Mouse (Mus musculus) midbrain, embryonic 15.5 days (tissue): Measurements from ENCODE around the gene Stk38. TPM values are rescaled to one million over a fixed set of nuclear protein-coding genes. Genes with fewer than 3 reads are reported as not detected.
"Not testable (repeated sequence)": the region's sequence is repeated elsewhere in the genome, so short reads cannot be mapped to it uniquely, and the experiment has no call there.

Experiments used
- ATAC-seq: fragments of 200-750 bp; cut with Nextera tagmentation; replicated peaks from 2 replicates; pipeline ENCODE4 v1.8.0; 2017; ENCODE audit warnings: moderate TSS enrichment
- H3K27ac ChIP-seq: fragments of 300-500 bp; sonication (generic); 2 replicates; pipeline ENCODE4 v1.5.1; 2015; ENCODE audit warnings: mild to moderate bottlenecking, inconsistent platforms
- H3K27me3 ChIP-seq: fragments of 300-500 bp; sonication (generic); replicated peaks from 2 replicates; pipeline ENCODE4 v1.6.1; 2015; ENCODE audit warnings: inconsistent platforms
- H3K36me3 ChIP-seq: fragments of 300-500 bp; sonication (generic); replicated peaks from 2 replicates; pipeline ENCODE4 v1.6.1; 2015; ENCODE audit warnings: inconsistent platforms
- H3K4me1 ChIP-seq: fragments of 300-500 bp; sonication (generic); 2 replicates; pipeline ENCODE4 v1.6.1; 2015; ENCODE audit warnings: inconsistent platforms
- H3K4me2 ChIP-seq: fragments of 300-500 bp; sonication (generic); 2 replicates; pipeline ENCODE4 v1.6.1; 2015; ENCODE audit warnings: inconsistent platforms, mild to moderate bottlenecking, moderate library complexity
- H3K4me3 ChIP-seq: fragments of 300-500 bp; sonication (generic); 2 replicates; pipeline ENCODE4 v1.5.1; 2015; ENCODE audit warnings: mild to moderate bottlenecking, inconsistent platforms
- H3K9ac ChIP-seq: fragments of 300-500 bp; sonication (generic); 2 replicates; pipeline ENCODE4 v1.6.1; 2015; ENCODE audit warnings: mild to moderate bottlenecking, inconsistent platforms
- H3K9me3 ChIP-seq: fragments of 300-500 bp; sonication (generic); 2 replicates; pipeline ENCODE4 v1.6.1; 2016; ENCODE audit warnings: inconsistent platforms
- WGBS: fragments of 180-500 bp; shearing (Covaris S2); methylation state at CpG from one replicate; pipeline ENCODE4 v1.1.7; 2015; ENCODE audit warnings: mixed read lengths; 5-methylcytosine and 5-hydroxymethylcytosine counted together
- polyA plus RNA-seq: library from polyadenylated mRNA; unstranded; fragments of >200 nt; fragmentation: Nextera tagmentation; extraction: Ambion mirVana; gene quantifications from 2 replicates; pipeline ENCODE4 v1.2.1, GENCODE M21; 2015

Stk38 gene
- polyA plus RNA-seq, 1 experiment from 2014 or later = 105 TPM

GRCm38 (mm10) chr17:29047697-29048514, 40.1 kb upstream of the Stk38 start:
- Histone ChIP-seq H3K36me3 (peaks cover 27% of the 10 kb centered on the region), H3K4me1 (0 out of 2 replicates have a peak, but pooled peaks cover 11% of the 10 kb centered on the region), H3K9me3 (no peaks in the 10 kb centered on the region), H3K27ac (no peak overlapping the region), H3K4me2 (no peak overlapping the region), H3K9ac (no peak overlapping the region), H3K4me3 (no peak overlapping the region), H3K27me3 (no peaks in the 10 kb centered on the region)
- WGBS = 60% methylated on average over 3 of the region's 3 CpGs
- ATAC-seq = no peak

- no peak overlapping the region for H3K4me2 ChIP-seq
- WGBS = 86% methylated on average over 3 of the region's 3 CpGs
- H3K9me3 ChIP-seq = no peaks in the 10 kb centered on the region
- no peak overlapping the region for H3K4me3 ChIP-seq
- H3K9ac ChIP-seq = no peak overlapping the region
- 0 out of 2 replicates have a peak, but pooled peaks cover 11% of the 10 kb centered on the region for H3K4me1 ChIP-seq
- H3K36me3 ChIP-seq = peaks cover 28% of the 10 kb centered on the region
- no peaks in the 10 kb centered on the region for H3K27me3 ChIP-seq
- no peak for ATAC-seq
- no peak overlapping the region for H3K27ac ChIP-seq
Measured at GRCm38 (mm10) chr17:29046863-29047262, 39.1 kb upstream of the Stk38 start.

GRCm38 (mm10) chr17:29045741-29046530, 38.1 kb upstream of the Stk38 start:
- Histone ChIP-seq H3K9ac (no peak overlapping the region), H3K36me3 (peaks cover 34% of the 10 kb centered on the region), H3K4me2 (no peak overlapping the region), H3K27me3 (no peaks in the 10 kb centered on the region), H3K9me3 (no peaks in the 10 kb centered on the region), H3K4me1 (0 out of 2 replicates have a peak, but pooled peaks cover 11% of the 10 kb centered on the region), H3K4me3 (no peak overlapping the region), H3K27ac (peak overlapping the region; percentile 42; the same call in 1 of the 2 replicates)
- no peak for ATAC-seq
- 72% methylated on average over 12 of the region's 12 CpGs for WGBS

- peaks cover 43% of the 10 kb centered on the region for H3K36me3 ChIP-seq
Measured at GRCm38 (mm10) chr17:29044925-29045319, 37.1 kb upstream of the Stk38 start.

GRCm38 (mm10) chr17:29044146-29044924, 36.5 kb upstream of the Stk38 start:
- WGBS = 85% methylated on average over 6 of the region's 6 CpGs
- no peak overlapping the region for H3K27ac ChIP-seq
- H3K4me2 ChIP-seq = no peak overlapping the region
- H3K9ac ChIP-seq = no peak overlapping the region
- no peak overlapping the region for H3K4me3 ChIP-seq
- H3K9me3 ChIP-seq = no peaks in the 10 kb centered on the region
- no peaks in the 10 kb centered on the region for H3K27me3 ChIP-seq
- peaks cover 49% of the 10 kb centered on the region for H3K36me3 ChIP-seq
- H3K4me1 ChIP-seq = peaks cover 17% of the 10 kb centered on the region
- ATAC-seq = no peak

More at GRCm38 (mm10) chr17:29044925-29045319, 37.1 kb upstream of the Stk38 start:
- no peak for ATAC-seq
- H3K27ac ChIP-seq = no peak overlapping the region
- 0 out of 2 replicates have a peak, but pooled peaks cover 14% of the 10 kb centered on the region for H3K4me1 ChIP-seq
- H3K4me3 ChIP-seq = no peak overlapping the region
- no peaks in the 10 kb centered on the region for H3K27me3 ChIP-seq
- 46% methylated on average over 1 of the region's 1 CpGs for WGBS
- H3K9me3 ChIP-seq = no peaks in the 10 kb centered on the region
- H3K4me2 ChIP-seq = no peak overlapping the region
- H3K9ac ChIP-seq = no peak overlapping the region

GRCm38 (mm10) chr17:29043583-29043982, 35.8 kb upstream of the Stk38 start:
- H3K4me3 ChIP-seq = no peak overlapping the region
- peaks cover 15% of the 10 kb centered on the region for H3K4me1 ChIP-seq
- H3K36me3 ChIP-seq = peaks cover 54% of the 10 kb centered on the region
- no peak overlapping the region for H3K9ac ChIP-seq
- no peaks in the 10 kb centered on the region for H3K9me3 ChIP-seq
- H3K4me2 ChIP-seq = no peak overlapping the region
- H3K27ac ChIP-seq = no peak overlapping the region
- ATAC-seq = no peak
- WGBS = 86% methylated on average over 3 of the region's 3 CpGs
- H3K27me3 ChIP-seq = no peaks in the 10 kb centered on the region

GRCm38 (mm10) chr17:29042569-29042968, 34.8 kb upstream of the Stk38 start:
- ATAC-seq = no peak
- Histone ChIP-seq H3K4me1 (peaks cover 23% of the 10 kb centered on the region), H3K9ac (no peak overlapping the region), H3K27ac (no peak overlapping the region), H3K9me3 (no peaks in the 10 kb centered on the region), H3K27me3 (no peaks in the 10 kb centered on the region), H3K36me3 (peaks cover 61% of the 10 kb centered on the region), H3K4me3 (no peak overlapping the region), H3K4me2 (no peak overlapping the region)

GRCm38 (mm10) chr17:29041632-29042031, 33.8 kb upstream of the Stk38 start:
- H3K4me3 ChIP-seq, H3K9me3 ChIP-seq, H3K9ac ChIP-seq, H3K27ac ChIP-seq, ATAC-seq, H3K4me2 ChIP-seq, H3K27me3 ChIP-seq: not testable (repeated sequence)
- Histone ChIP-seq H3K4me1 (peaks cover 32% of the 10 kb centered on the region), H3K36me3 (peaks cover 69% of the 10 kb centered on the region)
- 90% methylated on average over 3 of the region's 3 CpGs for WGBS

- H3K9ac ChIP-seq = no peak overlapping the region
- peaks cover 50% of the 10 kb centered on the region for H3K4me1 ChIP-seq
- H3K4me3 ChIP-seq = no peak overlapping the region
- WGBS = 75% methylated on average over 11 of the region's 11 CpGs
- no peak overlapping the region for H3K4me2 ChIP-seq
- no peak for ATAC-seq
- peaks cover 57% of the 10 kb centered on the region for H3K36me3 ChIP-seq
- H3K27ac ChIP-seq = no peak overlapping the region
- no peaks in the 10 kb centered on the region for H3K9me3 ChIP-seq
- H3K27me3 ChIP-seq = no peaks in the 10 kb centered on the region
Measured at GRCm38 (mm10) chr17:29039351-29039750, 31.6 kb upstream of the Stk38 start.

- Histone ChIP-seq H3K27me3 (no peaks in the 10 kb centered on the region), H3K36me3 (peaks cover 36% of the 10 kb centered on the region), H3K9me3 (no peaks in the 10 kb centered on the region), H3K27ac (no peak overlapping the region), H3K9ac (no peak overlapping the region), H3K4me3 (peak overlapping the region; percentile 62), H3K4me2 (peak overlapping the region; percentile 88), H3K4me1 (peaks cover 60% of the 10 kb centered on the region)
- no peak for ATAC-seq
Measured at GRCm38 (mm10) chr17:29035506-29035905, 27.7 kb upstream of the Stk38 start.

GRCm38 (mm10) chr17:29034264-29034663, 26.5 kb upstream of the Stk38 start:
- no peak for ATAC-seq
- H3K9me3 ChIP-seq = no peaks in the 10 kb centered on the region
- H3K4me1 ChIP-seq = peaks cover 50% of the 10 kb centered on the region
- no peak overlapping the region for H3K27ac ChIP-seq
- peak overlapping the region; percentile 63 for H3K9ac ChIP-seq
- peak overlapping the region; percentile 62 for H3K4me3 ChIP-seq
- peaks cover 24% of the 10 kb centered on the region for H3K36me3 ChIP-seq
- H3K27me3 ChIP-seq = no peaks in the 10 kb centered on the region
- H3K4me2 ChIP-seq = peak overlapping the region; percentile 88

- Histone ChIP-seq H3K9me3 (no peaks in the 10 kb centered on the region), H3K27ac (peak overlapping the region; percentile 93; the same call in 1 of the 2 replicates), H3K4me3 (peak overlapping the region; percentile 62), H3K4me2 (peak overlapping the region; percentile 88), H3K9ac (peak overlapping the region; percentile 63), H3K36me3 (peaks cover 20% of the 10 kb centered on the region), H3K27me3 (no peaks in the 10 kb centered on the region), H3K4me1 (peaks cover 49% of the 10 kb centered on the region)
- 0% methylated on average over 6 of the region's 6 CpGs for WGBS
- no peak for ATAC-seq
Measured at GRCm38 (mm10) chr17:29033569-29034061, 25.8 kb upstream of the Stk38 start.
